Mouse (Mus musculus): ENCODE data around the gene Fam20a. TPM values are rescaled to one million over a fixed set of nuclear protein-coding genes. Genes with fewer than 3 reads are reported as not detected.

Fam20a gene
- polyA plus RNA-seq, 1 experiment, result 0.54 TPM

GRCm38 (mm10) chr11:109672881-109673739 is 49.0 kb downstream of the Fam20a start:
- Histone ChIP-seq H3K4me1 (peaks cover 79% of the 10 kb centered on the region), H3K36me3 (replicated peaks; ENCODE audit: low read length) (peaks cover 75% of the 10 kb centered on the region), H3K27me3 (replicated peaks) (peaks cover 4% of the 10 kb centered on the region), H3K9me3 (no peaks in the 10 kb centered on the region), H3K4me3 (replicated peaks) (no peak overlapping the region)
- no peak for TF ChIP-seq GATA1 (IDR thresholded peaks at IDR 0.05; ENCODE audit: borderline replicate concordance, low read length)
- no peak for TF ChIP-seq FLI1 (IDR thresholded peaks at IDR 0.05; ENCODE audit: low read length)

- H3K4me1 ChIP-seq, result peaks cover 82% of the 10 kb centered on the region
- H3K4me3 ChIP-seq (replicated peaks), result no peak overlapping the region
- TF ChIP-seq GATA1 (IDR thresholded peaks at IDR 0.05; ENCODE audit: borderline replicate concordance, low read length), result no peak
- TF ChIP-seq FLI1 (IDR thresholded peaks at IDR 0.05; ENCODE audit: low read length), result no peak
- H3K9me3 ChIP-seq, result no peaks in the 10 kb centered on the region
- H3K36me3 ChIP-seq (replicated peaks; ENCODE audit: low read length), result peaks cover 82% of the 10 kb centered on the region
- H3K27me3 ChIP-seq (replicated peaks), result peaks cover 2% of the 10 kb centered on the region
Observed at GRCm38 (mm10) chr11:109672396-109672795, 49.7 kb downstream of the Fam20a start.

DNA sequence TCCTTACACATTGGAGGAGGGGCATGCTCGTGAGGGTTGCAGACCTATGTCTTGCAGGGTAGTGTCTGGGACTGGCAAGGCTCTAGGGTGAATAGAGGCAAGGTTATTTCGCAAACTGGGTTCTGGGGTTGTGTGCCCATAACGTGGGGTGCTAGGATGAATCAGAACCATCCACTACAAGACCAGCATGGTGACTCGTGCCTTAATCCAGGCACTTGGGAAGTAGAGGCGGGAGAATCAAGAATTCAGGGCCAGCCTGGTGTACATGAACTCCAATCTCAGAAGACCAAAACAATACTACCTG is 50.1 kb downstream of the Fam20a start:
- Histone ChIP-seq H3K9me3 (no peaks in the 10 kb centered on the region), H3K4me3 (replicated peaks) (no peak overlapping the region), H3K4me1 (peaks cover 82% of the 10 kb centered on the region), H3K27me3 (replicated peaks) (no peaks in the 10 kb centered on the region), H3K36me3 (replicated peaks; ENCODE audit: low read length) (peaks cover 86% of the 10 kb centered on the region)
- TF ChIP-seq GATA1 (IDR thresholded peaks at IDR 0.05; ENCODE audit: borderline replicate concordance, low read length) (no peak), FLI1 (IDR thresholded peaks at IDR 0.05; ENCODE audit: low read length) (no peak)

DNA sequence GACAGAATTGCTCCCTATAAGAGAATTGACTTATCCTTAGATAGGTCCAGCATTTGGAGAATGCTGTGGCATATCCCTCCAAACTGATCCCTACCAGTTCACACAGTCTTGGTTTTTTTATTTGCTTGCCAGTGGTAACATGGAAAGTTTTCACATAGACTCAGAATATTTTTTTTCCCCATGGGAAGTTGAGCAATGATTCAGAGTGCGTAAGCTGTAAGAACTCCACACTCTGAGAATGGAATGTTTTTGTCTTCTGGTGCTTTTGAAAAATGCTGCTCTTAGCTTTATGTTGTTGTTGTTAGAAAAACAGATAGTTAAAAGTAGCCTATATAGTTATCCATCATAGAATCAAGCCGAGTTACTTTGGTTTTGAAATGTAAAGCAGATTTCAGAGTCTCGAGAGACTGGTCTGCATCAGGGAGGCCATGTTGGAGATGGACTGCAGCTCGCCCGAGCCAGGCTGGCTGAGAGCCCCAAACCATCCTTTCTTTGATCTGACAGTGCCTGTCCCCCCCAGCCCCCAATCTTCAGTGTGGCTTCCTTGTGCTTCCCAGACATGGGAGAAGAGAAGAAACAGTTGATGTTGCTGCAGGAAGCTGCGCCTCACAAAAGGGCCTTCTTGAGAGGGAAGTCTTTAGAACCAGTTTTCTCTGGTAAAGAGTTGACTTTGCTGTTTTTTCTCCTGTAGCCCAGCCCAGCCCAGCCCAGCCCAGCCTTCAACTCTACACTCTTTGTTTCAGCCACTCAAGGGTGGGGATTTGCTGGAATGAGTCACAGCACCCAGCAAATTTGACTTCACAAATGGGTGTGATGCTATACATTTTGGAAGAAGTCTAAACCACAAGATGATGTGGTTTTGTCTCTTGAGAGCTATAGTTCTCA is 50.7 kb downstream of the Fam20a start:
- Histone ChIP-seq H3K27me3 (replicated peaks) (no peaks in the 10 kb centered on the region), H3K36me3 (replicated peaks; ENCODE audit: low read length) (peaks cover 92% of the 10 kb centered on the region)
- TF ChIP-seq FLI1 (IDR thresholded peaks at IDR 0.05; ENCODE audit: low read length) (no peak), GATA1 (IDR thresholded peaks at IDR 0.05; ENCODE audit: borderline replicate concordance, low read length) (no peak)

GRCm38 (mm10) chr11:109670026-109670916 is 51.8 kb downstream of the Fam20a start:
- H3K36me3 ChIP-seq (replicated peaks; ENCODE audit: low read length), result peaks cover 98% of the 10 kb centered on the region
- H3K9me3 ChIP-seq, result no peaks in the 10 kb centered on the region
- peak overlapping the region; percentile 48 for H3K4me3 ChIP-seq (replicated peaks)
- TF ChIP-seq FLI1 (IDR thresholded peaks at IDR 0.05; ENCODE audit: low read length), result no peak
- TF ChIP-seq GATA1 (IDR thresholded peaks at IDR 0.05; ENCODE audit: borderline replicate concordance, low read length), result no peak
- peaks cover 74% of the 10 kb centered on the region for H3K4me1 ChIP-seq
- H3K27me3 ChIP-seq (replicated peaks), result no peaks in the 10 kb centered on the region

More for the DNA sequence above, 50.7 kb downstream of the Fam20a start:
- peaks cover 81% of the 10 kb centered on the region for H3K4me1 ChIP-seq
- H3K9me3 ChIP-seq, result no peaks in the 10 kb centered on the region
- no peak overlapping the region for H3K4me3 ChIP-seq (replicated peaks)

DNA sequence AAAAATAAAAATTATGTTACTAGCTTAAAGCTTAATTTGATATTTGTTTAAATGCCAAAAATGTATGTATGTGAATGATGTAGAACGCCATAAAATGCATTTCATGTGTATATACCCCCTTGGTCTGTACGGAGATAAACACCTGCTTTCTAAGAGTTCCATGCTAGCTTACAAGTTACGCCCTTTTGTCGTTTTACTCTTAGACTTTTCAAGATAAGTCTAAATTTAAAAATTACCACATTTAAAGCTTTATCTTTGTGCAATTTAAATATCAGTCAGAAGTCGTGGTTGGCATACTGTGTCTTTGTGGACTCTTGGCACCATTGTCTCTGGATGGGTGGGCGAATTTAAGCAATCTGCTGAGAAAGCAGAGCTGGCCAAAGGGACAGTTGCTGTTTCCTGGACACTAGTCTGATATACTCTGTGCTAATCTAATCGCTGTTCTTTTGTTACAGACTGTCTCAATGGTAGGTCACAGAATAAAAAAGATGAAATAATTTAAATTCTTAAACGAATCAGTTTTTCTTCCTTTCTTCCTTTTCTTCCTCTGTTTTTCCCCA is 52.9 kb downstream of the Fam20a start:
- no peak overlapping the region for H3K4me3 ChIP-seq (replicated peaks)
- peaks cover 74% of the 10 kb centered on the region for H3K4me1 ChIP-seq
- no peaks in the 10 kb centered on the region for H3K27me3 ChIP-seq (replicated peaks)
- TF ChIP-seq GATA1 (IDR thresholded peaks at IDR 0.05; ENCODE audit: borderline replicate concordance, low read length) (no peak), FLI1 (IDR thresholded peaks at IDR 0.05; ENCODE audit: low read length) (no peak)
- no peaks in the 10 kb centered on the region for H3K9me3 ChIP-seq
- H3K36me3 ChIP-seq (replicated peaks; ENCODE audit: low read length), result peaks cover 99% of the 10 kb centered on the region

GRCm38 (mm10) chr11:109668115-109668725 is 53.9 kb downstream of the Fam20a start:
- Histone ChIP-seq H3K27me3 (replicated peaks) (no peaks in the 10 kb centered on the region), H3K9me3 (no peaks in the 10 kb centered on the region), H3K4me3 (replicated peaks) (no peak overlapping the region), H3K4me1 (peaks cover 72% of the 10 kb centered on the region), H3K36me3 (replicated peaks; ENCODE audit: low read length) (peaks cover 100% of the 10 kb centered on the region)
- no peak for TF ChIP-seq FLI1 (IDR thresholded peaks at IDR 0.05; ENCODE audit: low read length)
- no peak for TF ChIP-seq GATA1 (IDR thresholded peaks at IDR 0.05; ENCODE audit: borderline replicate concordance, low read length)

DNA sequence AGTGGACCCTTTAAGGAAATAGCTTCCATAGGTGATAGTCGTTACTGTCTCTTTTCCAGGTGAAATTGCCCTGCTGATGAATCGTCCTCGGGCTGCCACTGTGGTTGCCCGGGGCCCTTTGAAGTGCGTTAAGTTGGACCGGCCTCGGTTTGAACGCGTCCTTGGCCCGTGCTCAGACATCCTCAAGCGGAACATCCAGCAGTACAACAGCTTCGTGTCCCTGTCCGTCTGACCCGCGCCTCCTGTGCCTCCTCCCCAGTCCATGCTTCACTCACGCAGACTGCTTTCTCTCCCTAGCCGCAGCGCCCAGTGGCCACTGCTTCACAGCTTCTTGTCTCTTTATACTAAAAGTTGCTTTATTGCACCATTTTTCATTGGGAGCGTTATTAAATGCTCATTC is 54.7 kb downstream of the Fam20a start:
- H3K9me3 ChIP-seq, result no peaks in the 10 kb centered on the region
- H3K36me3 ChIP-seq (replicated peaks; ENCODE audit: low read length), result peaks cover 100% of the 10 kb centered on the region
- H3K4me1 ChIP-seq, result peaks cover 66% of the 10 kb centered on the region
- TF ChIP-seq FLI1 (IDR thresholded peaks at IDR 0.05; ENCODE audit: low read length) (no peak), GATA1 (IDR thresholded peaks at IDR 0.05; ENCODE audit: borderline replicate concordance, low read length) (no peak)
- H3K4me3 ChIP-seq (replicated peaks), result peak overlapping the region; percentile 50
- no peaks in the 10 kb centered on the region for H3K27me3 ChIP-seq (replicated peaks)
